Mouse (Mus musculus) lung, postnatal 4 days (tissue): ENCODE measurements around the gene Acox3.

ENCODE experiments used
- DNase-seq, 2 experiments: peaks; one replicate each; pipeline ENCODE4 v3.0.0; 2021

Gene Acox3

DNA sequence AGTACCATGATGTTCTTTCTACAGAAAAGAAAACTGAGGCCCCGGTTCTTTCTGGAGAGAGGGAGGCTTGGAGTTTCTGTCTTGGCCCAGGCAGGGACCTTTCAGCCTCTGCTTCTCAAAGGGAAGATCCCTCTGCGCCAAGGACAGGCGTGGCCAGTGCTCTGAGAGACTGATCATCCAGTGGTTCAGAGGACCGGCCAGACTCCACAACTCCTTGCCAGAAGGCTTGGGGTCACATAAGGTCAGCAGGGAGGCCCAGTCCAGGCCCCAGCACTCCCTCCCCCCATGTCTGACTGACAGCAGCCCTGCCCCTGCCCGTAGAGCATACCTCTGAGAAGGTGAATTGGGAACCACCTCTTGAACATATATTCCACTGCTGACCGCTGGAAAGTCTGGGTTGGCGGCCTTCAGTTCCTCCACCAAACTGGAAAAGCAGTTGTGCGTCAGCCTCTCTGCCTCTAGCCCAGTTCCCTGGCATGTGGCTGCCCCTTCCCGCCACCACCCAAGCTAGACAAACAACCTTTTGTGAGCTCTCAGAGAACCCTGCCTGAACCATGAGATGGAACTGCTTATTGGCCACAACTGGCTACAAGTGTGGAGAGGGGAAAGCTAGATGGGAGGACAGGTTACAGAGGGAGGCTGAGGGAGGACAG lies 71.0 kb downstream of the Acox3 start:
- DNase-seq: no peak

- no peak for DNase-seq
Measured at GRCm38 (mm10) chr5:35655753-35656485, 73.1 kb downstream of the Acox3 start.

DNA sequence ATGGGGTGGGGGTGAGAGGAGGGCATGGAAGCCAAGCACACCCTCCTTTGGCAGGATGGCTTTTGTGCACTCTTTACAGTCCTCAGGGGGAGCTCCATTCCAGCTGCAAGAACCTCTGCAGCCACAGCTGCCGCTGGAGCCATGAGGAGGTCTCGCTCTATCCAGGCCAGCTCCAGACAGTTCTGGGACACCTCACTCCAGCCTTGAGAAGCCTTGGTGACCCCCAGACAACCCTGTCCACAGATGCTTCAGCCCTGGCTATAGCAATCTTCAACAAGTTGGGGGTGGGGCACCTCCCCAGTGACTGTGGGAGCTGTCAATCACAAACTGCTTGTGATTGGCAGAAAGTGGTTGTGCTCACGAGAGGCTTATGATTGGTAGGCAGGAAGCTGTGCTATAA lies 76.7 kb downstream of the Acox3 start:
- DNase-seq: peak in 1 of 2 experiments; percentile 61

- no peak for DNase-seq
Measured at GRCm38 (mm10) chr5:35661210-35661609, 78.4 kb downstream of the Acox3 start.

DNA sequence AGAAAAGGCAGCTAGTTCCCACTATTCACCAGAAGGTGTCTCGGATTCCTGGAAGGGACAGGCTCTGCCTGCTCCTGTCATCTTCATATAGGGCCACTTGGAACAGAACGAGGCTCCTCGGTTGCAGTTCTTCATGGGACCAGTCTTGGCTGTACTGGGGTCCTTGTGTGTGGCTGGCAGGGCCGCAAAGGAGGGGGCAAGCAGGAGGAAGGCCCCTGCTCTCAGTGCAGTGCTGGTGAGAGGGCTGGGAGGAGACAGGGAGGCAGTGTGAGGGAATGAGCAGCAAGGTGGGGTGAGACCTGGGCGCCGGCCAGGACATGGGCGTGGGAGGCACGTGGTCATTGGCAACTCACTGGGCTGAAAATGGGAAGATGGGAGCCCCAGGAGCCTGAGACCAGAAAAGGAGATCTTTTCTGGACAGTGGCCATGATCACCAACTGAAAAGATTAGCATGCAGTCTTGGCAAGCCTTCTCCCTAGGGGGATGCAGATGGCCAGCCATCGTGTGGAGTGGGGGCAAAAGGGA lies 79.2 kb downstream of the Acox3 start:
- DNase-seq: no peak
